Mouse (Mus musculus): Measurements from ENCODE around the gene Gart. TPM values are rescaled to one million over a fixed set of nuclear protein-coding genes. Genes with fewer than 3 reads are reported as not detected.

The Gart gene
- total RNA-seq, 2 experiments from 2014 or later: 49.2 to 56.0 TPM

Other genes starting within 250 kb of the Gart start
- gene Il10rb, start 240.8 kb downstream of the Gart start, total RNA-seq (2021): 1 to 10 TPM; 5.0 to 6.3 TPM
- 10 to 100 TPM; 11.3 to 15.4 TPM for gene Ifnar1, start 161.7 kb downstream of the Gart start, total RNA-seq (2021)
- gene Ifngr2, start 99.9 kb downstream of the Gart start, total RNA-seq (2021): 10 to 100 TPM; 50.5 to 71.4 TPM
- 10 to 100 TPM; 18.2 to 18.5 TPM for gene Tmem50b, start 49.2 kb downstream of the Gart start, total RNA-seq (2021)
- gene Dnajc28, start 27.9 kb downstream of the Gart start, total RNA-seq (2021): 10 to 100 TPM; 11.8 to 12.7 TPM
- 10 to 100 TPM; 89.3 to 90.5 TPM for gene Son, start 554 bp upstream of the Gart start, total RNA-seq (2021)
- gene Donson, start 41.8 kb upstream of the Gart start, total RNA-seq (2021): 1 to 10 TPM in 1 of 2 experiments, under 1 TPM in 1; 0.84 to 1.1 TPM
- 10 to 100 TPM; 12.1 to 20.0 TPM for gene Cryzl1, start 82.0 kb upstream of the Gart start, total RNA-seq (2021)
- gene Itsn1, start 82.3 kb upstream of the Gart start, total RNA-seq (2021): 10 to 100 TPM; 55.3 to 60.5 TPM

Measured in gastrocnemius, postnatal 25 days (tissue).